Mouse (Mus musculus) ES-Bruce4 (cell line): ENCODE data around the gene Tmem135.

Source experiments
- CTCF ChIP-seq: IDR thresholded peaks from one replicate; pipeline ENCODE4 v1.8.1; 2011; ENCODE audit warnings: low read depth, low read length
- EP300 ChIP-seq: IDR thresholded peaks from 2 replicates; pipeline ENCODE4 v1.6.1; 2011; ENCODE audit warnings: low read depth, low read length; ENCODE audit not compliant: insufficient read depth

DNA sequence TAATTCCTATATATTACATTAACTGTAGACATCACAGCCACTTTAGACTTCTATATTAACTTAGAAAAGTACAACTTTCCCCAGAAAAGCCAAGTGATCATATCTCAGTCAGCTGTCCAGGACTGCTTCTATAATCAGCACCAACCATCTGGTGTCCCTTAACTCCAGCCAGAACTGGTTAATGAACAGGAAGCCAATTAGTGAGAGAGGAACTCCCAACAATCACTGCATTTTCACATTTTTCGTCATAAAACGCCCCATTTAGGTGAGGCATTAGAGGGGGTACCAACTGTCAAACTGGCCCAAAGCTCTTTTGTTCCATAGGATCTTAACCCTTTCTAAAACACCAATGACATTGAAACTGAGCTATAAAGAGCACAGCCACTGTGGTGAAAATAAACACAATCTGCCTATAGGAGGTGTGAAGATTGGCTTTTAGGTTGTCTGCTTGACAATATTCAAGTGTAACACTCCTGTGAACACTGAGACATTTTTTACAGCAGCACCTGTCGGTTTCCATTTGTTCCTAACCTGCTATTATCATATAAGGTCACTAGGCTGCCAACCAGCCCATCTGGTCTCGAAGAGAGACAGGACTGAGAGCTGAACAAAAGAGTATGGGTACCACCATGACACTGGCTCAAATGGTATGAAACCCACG is 263.3 kb downstream of the Tmem135 start:
- TF ChIP-seq CTCF (no peak), EP300 (no peak)
